Mouse (Mus musculus): ENCODE data around the gene Snrpn. TPM values are rescaled to one million over a fixed set of nuclear protein-coding genes. Genes with fewer than 3 reads are reported as not detected.

Gene Snrpn
- polyA plus RNA-seq, 1 experiment from 2014 or later, result 16.1 TPM

DNA sequence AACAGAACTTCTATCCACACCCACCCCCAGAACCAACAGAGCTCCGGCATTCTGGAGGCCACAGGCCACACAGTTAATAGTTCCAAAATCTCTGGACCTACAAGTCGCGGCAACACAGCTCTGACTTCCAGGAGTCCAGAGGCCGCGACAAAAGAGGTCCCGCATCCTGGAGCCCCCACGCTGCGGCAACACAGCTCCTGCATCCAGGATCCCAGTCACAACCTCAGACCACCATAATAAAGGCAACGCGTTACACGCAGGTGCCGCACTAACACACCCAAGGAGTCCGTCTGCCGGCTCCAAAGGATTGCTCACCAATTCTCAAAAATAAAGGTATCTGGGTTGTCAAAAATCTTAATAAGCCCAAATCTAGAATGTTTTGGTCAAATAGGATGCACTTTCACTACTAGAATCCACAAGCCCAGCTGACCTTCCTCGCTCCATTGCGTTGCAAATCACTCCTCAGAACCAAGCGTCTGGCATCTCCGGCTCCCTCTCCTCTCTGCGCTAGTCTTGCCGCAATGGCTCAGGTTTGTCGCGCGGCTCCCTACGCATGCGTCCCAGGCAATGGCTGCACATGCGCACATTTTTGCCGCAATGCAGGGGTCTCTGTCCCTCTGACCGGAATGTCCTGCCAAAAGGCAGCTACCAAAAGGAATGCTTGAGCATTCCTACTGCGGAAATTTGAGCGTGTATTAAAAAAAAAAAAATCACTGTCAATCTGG lies 135.3 kb downstream of the Snrpn start, which contains the start of the genes Snurf and Gm38393:
Gene Snurf, minus strand, starts transcription at position 444 of the 725 bp plus-strand sequence.
Gene Gm38393, minus strand, starts transcription at position 459 of the 725 bp plus-strand sequence.
- no peaks in the 10 kb centered on the region for H3K36me3 ChIP-seq (ENCODE audit: insufficient read depth, low read length)
- H3K9me3 ChIP-seq (ENCODE audit: low read length), result no peaks in the 10 kb centered on the region
- no peak within 1 kb of the TSS for H3K9ac ChIP-seq (replicated peaks; ENCODE audit: low read depth)
- WGBS, result 56% methylated on average over 30 of the region's 30 CpGs
- H3K4me3 ChIP-seq (ENCODE audit: low read depth, low read length), result peak within 1 kb of the TSS; percentile 44
- no peaks in the 10 kb centered on the region for H3K4me1 ChIP-seq (ENCODE audit: insufficient read depth, low read depth, low read length)
- DNase-seq (ENCODE audit: low spot score), result peak; percentile 40
- no peaks in the 10 kb centered on the region for H3K27me3 ChIP-seq (replicated peaks; ENCODE audit: insufficient read depth, low read length)
- peak; percentile 11; the same call in 1 of the 2 replicates for ATAC-seq
- H3K4me2 ChIP-seq (replicated peaks; ENCODE audit: low read depth, low read length), result peak within 1 kb of the TSS; percentile 64
- no peak for TF ChIP-seq CTCF (IDR thresholded peaks at IDR 0.05)
- TF ChIP-seq EP300 (IDR thresholded peaks at IDR 0.05), result no peak
- H3K27ac ChIP-seq (ENCODE audit: low read length), result no peak within 1 kb of the TSS

DNA sequence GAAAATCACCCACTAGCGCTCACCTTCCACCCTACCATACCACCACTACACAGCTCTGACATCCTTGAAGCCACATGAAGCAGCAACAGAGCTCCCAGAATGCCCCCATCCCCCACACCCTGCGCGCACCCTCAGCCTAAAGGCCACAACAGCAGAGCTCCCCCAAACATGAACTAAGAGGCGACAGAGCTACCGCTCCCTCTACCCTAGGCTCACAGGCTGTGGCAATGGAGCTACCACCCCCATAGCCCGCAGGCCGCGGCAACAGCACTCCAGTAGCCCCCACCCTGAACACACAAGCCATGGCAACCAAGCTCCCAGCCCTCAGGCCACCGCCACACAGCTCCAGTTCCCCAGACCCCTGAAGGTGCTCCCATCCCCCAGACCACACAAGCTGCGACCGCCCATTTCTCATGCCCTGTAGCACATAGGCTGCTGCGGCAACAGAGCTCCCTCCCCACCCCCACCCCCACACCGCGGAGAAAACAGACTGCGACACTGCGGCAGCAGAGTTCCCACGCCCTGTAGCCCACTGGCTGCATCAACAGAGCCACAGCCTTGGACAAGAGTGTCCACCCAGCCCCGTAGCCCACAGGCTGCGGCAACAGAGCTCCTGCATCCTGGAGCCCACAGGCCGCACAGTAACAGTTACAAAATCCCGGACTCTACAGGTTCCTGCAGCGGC lies 136.0 kb downstream of the Snrpn start:
- DNase-seq (ENCODE audit: low spot score), result no peak
- no peaks in the 10 kb centered on the region for H3K27me3 ChIP-seq (replicated peaks; ENCODE audit: insufficient read depth, low read length)
- H3K4me2 ChIP-seq (replicated peaks; ENCODE audit: low read depth, low read length), result peak overlapping the region; percentile 64
- ATAC-seq, result peak; percentile 67
- no peaks in the 10 kb centered on the region for H3K4me1 ChIP-seq (ENCODE audit: insufficient read depth, low read depth, low read length)
- H3K4me3 ChIP-seq (ENCODE audit: low read depth, low read length), result peak overlapping the region; percentile 44
- no peaks in the 10 kb centered on the region for H3K9me3 ChIP-seq (ENCODE audit: low read length)
- H3K36me3 ChIP-seq (ENCODE audit: insufficient read depth, low read length), result no peaks in the 10 kb centered on the region
- H3K9ac ChIP-seq (replicated peaks; ENCODE audit: low read depth), result no peak overlapping the region
- H3K27ac ChIP-seq (ENCODE audit: low read length), result no peak overlapping the region
- TF ChIP-seq EP300 (IDR thresholded peaks at IDR 0.05) (no peak), CTCF (IDR thresholded peaks at IDR 0.05) (no peak)
- WGBS, result 50% methylated on average over 22 of the region's 22 CpGs

- Histone ChIP-seq H3K4me3 (ENCODE audit: low read depth, low read length) (peak overlapping the region; percentile 44), H3K4me1 (ENCODE audit: insufficient read depth, low read depth, low read length) (no peaks in the 10 kb centered on the region), H3K4me2 (replicated peaks; ENCODE audit: low read depth, low read length) (peak overlapping the region; percentile 64), H3K36me3 (ENCODE audit: insufficient read depth, low read length) (no peaks in the 10 kb centered on the region), H3K9me3 (ENCODE audit: low read length) (no peaks in the 10 kb centered on the region), H3K9ac (replicated peaks; ENCODE audit: low read depth) (no peak overlapping the region), H3K27me3 (replicated peaks; ENCODE audit: insufficient read depth, low read length) (no peaks in the 10 kb centered on the region), H3K27ac (ENCODE audit: low read length) (no peak overlapping the region)
- WGBS, result 54% methylated on average over 12 of the region's 12 CpGs
- DNase-seq (ENCODE audit: low spot score) (no peak), ATAC-seq (no peak)
- TF ChIP-seq CTCF (IDR thresholded peaks at IDR 0.05) (no peak), EP300 (IDR thresholded peaks at IDR 0.05) (no peak)
These were observed 136.8 kb downstream of the Snrpn start for GRCm38 (mm10) chr7:60003006-60003865.

DNA sequence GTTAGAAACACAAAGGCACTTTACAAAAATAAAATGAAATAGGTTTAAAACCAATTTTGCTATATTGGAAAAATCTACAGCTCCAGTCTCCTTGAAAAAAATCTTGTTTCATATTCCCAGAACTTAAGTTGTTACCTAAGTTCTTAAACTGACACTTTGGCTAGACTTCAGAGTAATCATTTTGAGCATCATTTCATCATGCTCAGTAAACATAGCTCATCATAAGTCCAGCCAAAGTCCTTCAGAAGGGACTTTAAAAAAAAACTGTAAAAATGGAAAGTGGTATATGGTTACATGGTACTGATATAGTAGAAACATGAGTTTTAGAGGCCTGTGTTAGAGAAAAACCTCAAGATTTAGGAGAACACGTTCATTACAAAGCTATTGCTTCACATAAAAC lies 161.4 kb downstream of the Snrpn start:
- no peak overlapping the region for H3K9ac ChIP-seq (replicated peaks; ENCODE audit: low read depth)
- no peaks in the 10 kb centered on the region for H3K9me3 ChIP-seq (ENCODE audit: low read length)
- 53% methylated on average over 1 of the region's 1 CpGs for WGBS
- no peak overlapping the region for H3K27ac ChIP-seq (ENCODE audit: low read length)
- no peak for TF ChIP-seq CTCF (IDR thresholded peaks at IDR 0.05)
- no peak for TF ChIP-seq EP300 (IDR thresholded peaks at IDR 0.05)
- DNase-seq (ENCODE audit: low spot score) (no peak), ATAC-seq (no peak)
- H3K27me3 ChIP-seq (replicated peaks; ENCODE audit: insufficient read depth, low read length), result no peaks in the 10 kb centered on the region
- H3K4me1 ChIP-seq (ENCODE audit: insufficient read depth, low read depth, low read length), result no peaks in the 10 kb centered on the region
- H3K4me2 ChIP-seq (replicated peaks; ENCODE audit: low read depth, low read length), result no peak overlapping the region
- H3K4me3 ChIP-seq (ENCODE audit: low read depth, low read length), result no peak overlapping the region
- no peaks in the 10 kb centered on the region for H3K36me3 ChIP-seq (ENCODE audit: insufficient read depth, low read length)

Other genes with a start within 250 kb of the Snrpn start
- gene Snurf, start 135.2 kb downstream of the Snrpn start, polyA plus RNA-seq (2015; fragmentation: Nextera tagmentation; extraction: Ambion mirVana), result 8.8 and 11.9 TPM in 2 replicates
- gene Gm38393, start 135.2 kb downstream of the Snrpn start, polyA plus RNA-seq (2015; fragmentation: Nextera tagmentation; extraction: Ambion mirVana), result 0.08 TPM in 1 of 2 replicates, not detected in the other